Mouse (Mus musculus) T-helper 1 cell (primary cell): Measurements from ENCODE around the gene Camta2.

Experiments
- in situ Hi-C: fragments of 300-600 bp; cut with MboI, MseI; formaldehyde crosslinking; loops from one replicate; pipeline ENCODE4 v1.15.1; 2025; ENCODE audit warnings: high pct_unique_total_duplicates

Camta2 gene

DNA sequence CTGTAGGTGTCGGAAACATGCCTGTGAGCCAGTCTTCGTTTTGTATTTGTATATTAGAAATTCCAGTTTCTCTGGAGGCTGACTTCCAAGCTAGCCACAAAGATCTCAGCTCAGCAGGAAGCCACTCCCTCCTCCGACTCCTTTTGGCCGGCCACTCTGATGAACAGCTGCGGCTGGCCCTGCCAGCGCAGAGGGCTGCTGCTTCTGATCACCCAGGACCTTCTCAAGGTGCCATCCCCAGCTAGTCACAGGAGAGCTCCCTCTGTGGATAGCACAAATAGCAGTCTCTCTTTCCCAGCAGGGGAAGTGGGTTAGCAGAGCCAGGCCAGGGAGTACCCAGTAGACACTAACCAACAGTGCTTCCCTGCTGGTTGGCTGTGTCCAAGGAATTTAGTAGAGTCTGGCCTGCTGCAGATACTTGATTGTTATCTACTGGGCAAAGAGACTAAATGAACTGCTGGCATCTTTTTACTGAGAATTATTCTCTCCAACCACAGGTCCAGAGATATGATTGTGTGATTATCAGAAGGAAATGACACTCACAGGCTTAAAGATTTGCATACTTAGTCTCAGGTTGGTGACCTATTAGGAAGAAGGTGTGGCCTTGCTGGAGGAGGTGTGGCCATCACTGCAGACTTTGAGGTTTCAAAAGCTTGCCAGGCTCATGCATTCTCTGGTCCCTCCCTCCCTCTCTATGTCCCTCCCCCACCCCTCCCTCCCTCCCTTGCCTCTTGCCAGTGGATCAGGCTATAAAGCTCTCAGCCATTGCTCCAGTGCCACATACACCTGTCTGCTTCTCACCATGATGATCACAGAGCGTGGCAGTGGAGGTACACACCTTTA lies 65.7 kb downstream of the Camta2 start:
- in situ Hi-C loops: loop anchor here (25.0 kb wide), 1 partner anchor 1885 kb away; no protein-coding TSS in a partner anchor
